Mouse (Mus musculus) embryo, embryonic 10.5 days (tissue): ENCODE results near the gene Zmiz1.

Experiments used
- DNase-seq: peaks from one replicate; pipeline ENCODE4 v3.0.0-alpha.2; 2015; ENCODE audit warnings: low spot score

Gene Zmiz1

GRCm38 (mm10) chr14:25561716-25562115 is 102.7 kb downstream of the Zmiz1 start:
- peak; percentile 69 for DNase-seq

- DNase-seq = no peak
Measured at GRCm38 (mm10) chr14:25562447-25562846, 103.5 kb downstream of the Zmiz1 start.

- no peak for DNase-seq
Measured at GRCm38 (mm10) chr14:25562909-25563308, 103.9 kb downstream of the Zmiz1 start.

- no peak for DNase-seq
Measured at GRCm38 (mm10) chr14:25564577-25564976, 105.6 kb downstream of the Zmiz1 start.

- peak; percentile 79 for DNase-seq
Measured at GRCm38 (mm10) chr14:25565344-25566088, 106.5 kb downstream of the Zmiz1 start.

- DNase-seq = peak; percentile 81
Measured at GRCm38 (mm10) chr14:25567245-25567644, 108.3 kb downstream of the Zmiz1 start.

GRCm38 (mm10) chr14:25567837-25568236 is 108.9 kb downstream of the Zmiz1 start:
- no peak for DNase-seq

GRCm38 (mm10) chr14:25574047-25574870 is 115.3 kb downstream of the Zmiz1 start:
- no peak for DNase-seq

- no peak for DNase-seq
Measured at GRCm38 (mm10) chr14:25576642-25577041, 117.7 kb downstream of the Zmiz1 start.

GRCm38 (mm10) chr14:25577431-25577830 is 118.4 kb downstream of the Zmiz1 start:
- DNase-seq = no peak

- no peak for DNase-seq
Measured at GRCm38 (mm10) chr14:25579597-25579996, 120.6 kb downstream of the Zmiz1 start.

GRCm38 (mm10) chr14:25580397-25580796 is 121.4 kb downstream of the Zmiz1 start:
- DNase-seq = no peak

- DNase-seq = no peak
Measured at GRCm38 (mm10) chr14:25582603-25583002, 123.6 kb downstream of the Zmiz1 start.

- DNase-seq = no peak
Measured at GRCm38 (mm10) chr14:25583899-25584298, 124.9 kb downstream of the Zmiz1 start.

GRCm38 (mm10) chr14:25585545-25586301 is 126.7 kb downstream of the Zmiz1 start:
- peak; percentile 87 for DNase-seq

GRCm38 (mm10) chr14:25586846-25587486 is 128.0 kb downstream of the Zmiz1 start:
- DNase-seq = peak; percentile 52

GRCm38 (mm10) chr14:25587487-25588001 is 128.6 kb downstream of the Zmiz1 start:
- peak; percentile 71 for DNase-seq

- no peak for DNase-seq
Measured at GRCm38 (mm10) chr14:25588156-25588555, 129.2 kb downstream of the Zmiz1 start.

- peak; percentile 42 for DNase-seq
Measured at GRCm38 (mm10) chr14:25588946-25589937, 130.3 kb downstream of the Zmiz1 start.

- DNase-seq = peak; percentile 46
Measured at GRCm38 (mm10) chr14:25591000-25591399, 132.0 kb downstream of the Zmiz1 start.
